Mouse (Mus musculus) 3T3-L1 (cell line): ENCODE results near the gene Gm20388.

Source experiments
- DNase-seq: peaks from one replicate; pipeline ENCODE4 v3.0.0-alpha.2; 2015; ENCODE audit warnings: low read depth, low spot score

Gm20388 gene

DNA sequence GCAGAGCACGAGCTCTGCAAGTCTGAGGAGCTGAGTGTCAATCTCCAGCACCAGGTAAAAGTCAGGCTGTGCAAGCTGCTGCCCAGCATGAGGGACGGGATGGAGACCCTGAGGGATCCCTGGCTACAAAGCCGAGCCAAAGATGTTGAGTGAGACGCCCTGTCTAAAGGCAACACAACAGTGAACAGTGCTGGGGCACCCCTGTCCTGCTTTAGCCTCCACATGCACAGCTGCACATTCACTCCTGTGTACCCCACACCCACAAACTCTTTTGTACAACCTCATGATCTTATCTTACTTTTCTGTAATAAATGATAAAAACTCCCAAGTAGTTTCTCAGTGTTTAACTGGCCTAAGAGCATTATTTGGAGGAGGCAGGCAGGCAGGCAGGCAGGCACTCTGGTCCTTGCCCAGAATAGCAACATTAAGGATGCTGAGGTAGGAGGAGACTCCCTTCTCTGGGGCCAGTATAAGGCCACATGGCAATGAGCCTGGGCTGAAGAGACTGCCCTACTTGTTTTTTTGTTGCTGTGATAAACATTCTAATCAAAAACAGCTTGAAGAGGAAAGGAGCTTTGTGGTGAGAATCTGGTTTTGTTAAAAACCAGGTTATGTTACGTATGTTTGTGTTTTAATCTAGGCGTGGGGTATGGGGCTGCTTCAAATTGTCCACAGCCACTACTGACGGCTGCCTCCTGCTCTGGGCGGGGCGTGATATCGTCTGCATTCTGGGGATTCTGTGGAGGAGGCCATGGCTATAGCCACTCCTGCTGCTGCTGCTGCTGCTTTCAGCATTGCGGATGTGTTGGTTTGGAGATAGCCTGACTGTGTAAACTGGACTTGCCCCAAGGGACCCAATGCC, 3007.1 kb downstream of the Gm20388 start:
- DNase-seq = peak; percentile 87

DNA sequence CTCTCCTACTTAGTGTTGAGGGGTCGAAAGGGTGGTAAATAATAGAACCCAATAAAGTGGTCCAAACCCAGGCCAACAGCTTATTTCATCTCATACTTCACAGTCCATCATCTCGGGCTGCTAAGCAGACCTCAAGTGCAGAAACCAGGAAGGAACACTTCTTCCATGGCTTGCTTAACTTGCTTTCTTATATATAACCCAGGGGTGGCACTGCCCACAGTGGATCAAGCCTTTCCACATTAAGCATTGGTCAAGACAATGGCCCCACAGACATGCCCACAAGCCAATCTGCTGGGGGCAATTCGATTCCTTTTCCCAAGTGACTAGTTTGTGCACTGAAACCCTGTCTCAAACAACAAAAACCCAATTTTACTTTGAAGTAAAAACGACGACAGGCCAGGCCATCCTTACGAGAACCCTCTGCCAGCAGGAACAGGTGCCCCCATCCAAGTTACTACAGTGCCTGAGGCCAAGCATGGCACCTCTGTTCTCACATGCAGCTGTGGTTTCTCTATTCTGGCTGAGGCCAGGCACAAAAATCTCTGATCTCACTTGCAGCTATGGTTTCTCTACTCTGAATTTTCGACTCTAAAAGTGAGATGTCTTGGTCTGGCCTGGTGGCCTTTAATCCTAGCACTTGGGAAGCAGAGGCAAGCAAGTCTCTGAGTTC, 3007.9 kb downstream of the Gm20388 start:
- no peak for DNase-seq

DNA sequence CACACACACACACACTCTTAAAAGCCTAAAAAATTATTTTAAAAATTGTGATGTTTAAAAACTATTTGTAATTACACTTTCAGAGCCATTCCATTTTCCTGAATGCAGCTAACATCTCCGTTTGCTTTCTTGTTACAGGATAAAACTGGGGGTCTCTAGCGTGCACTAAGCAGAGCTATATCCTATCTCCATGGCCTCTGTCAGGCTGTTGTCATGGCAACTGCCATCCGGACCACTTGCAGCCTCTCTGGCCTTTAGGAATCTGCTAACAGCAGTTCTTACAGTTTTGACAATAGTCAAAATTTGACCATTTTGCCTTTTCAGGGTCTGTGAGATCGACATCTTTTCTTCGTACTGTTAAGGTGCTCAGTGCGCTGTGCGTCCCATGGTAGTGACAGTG, 3010.2 kb downstream of the Gm20388 start:
- DNase-seq = no peak

DNA sequence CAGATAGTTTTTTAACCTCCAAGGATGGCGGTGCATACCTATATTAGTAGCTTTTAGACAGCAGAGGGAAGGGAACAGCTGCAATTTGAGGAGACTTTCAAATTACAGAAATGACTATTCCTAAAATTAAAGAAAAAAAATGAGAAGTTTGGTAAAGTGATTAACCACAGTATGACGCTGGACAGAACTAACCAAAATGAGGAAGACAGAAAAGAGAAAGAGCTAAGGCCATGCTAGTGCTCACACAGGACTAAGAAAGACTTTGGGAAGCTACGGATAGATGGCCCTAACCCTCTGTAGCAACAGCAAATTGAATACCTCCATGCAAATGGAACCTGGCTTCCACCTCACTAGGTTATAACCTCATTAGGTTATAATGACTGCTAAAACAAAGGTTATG, 3012.3 kb downstream of the Gm20388 start:
- no peak for DNase-seq

DNA sequence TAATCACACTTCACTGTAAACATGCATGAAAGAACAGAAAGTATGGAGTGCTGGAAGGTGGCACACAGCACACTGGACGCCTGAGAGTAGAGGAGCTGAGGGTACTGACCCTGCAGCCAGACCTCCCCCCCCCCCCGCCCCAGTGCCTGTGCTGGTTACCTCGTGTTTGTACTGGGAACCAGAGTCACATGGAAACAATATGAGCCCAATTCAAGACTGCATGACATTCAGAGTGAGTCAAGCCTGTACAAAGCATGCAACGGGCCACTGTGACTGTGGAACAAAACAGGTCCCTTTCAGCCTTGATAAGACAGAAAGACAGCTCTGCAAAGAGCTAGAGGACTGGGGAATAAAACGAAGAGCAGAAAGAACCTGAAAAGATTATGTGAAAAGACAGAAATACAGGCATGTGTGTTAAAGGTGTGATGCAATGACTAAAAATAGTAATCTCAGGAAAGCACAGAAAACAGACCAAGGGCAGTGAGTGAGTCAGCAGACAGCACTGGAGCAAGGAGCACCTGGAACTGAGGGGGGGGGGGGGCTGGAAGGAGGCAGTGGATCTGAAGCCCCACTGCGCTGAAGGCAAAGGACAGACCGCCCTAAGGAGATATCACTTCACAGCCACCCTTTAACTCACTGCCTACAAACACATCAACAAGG, 3012.9 kb downstream of the Gm20388 start:
- peak; percentile 65 for DNase-seq

DNA sequence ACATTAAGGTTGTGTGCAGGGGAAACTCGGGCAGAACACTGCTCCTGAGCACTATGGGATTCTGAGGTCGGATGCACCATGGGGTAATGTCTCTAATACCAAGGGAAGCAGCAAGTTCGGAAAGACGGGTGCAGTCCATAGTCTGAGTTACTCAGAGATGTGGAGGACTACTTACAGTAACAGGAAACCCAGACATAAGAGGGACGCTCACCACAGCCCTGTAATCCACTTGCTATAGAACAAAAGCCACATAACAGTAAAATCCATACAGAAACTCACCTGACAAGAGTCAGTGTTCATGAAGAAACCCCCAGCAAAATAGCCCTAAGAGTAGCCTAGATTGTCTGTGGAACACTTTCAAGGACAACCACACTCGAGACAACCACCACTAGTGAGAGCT, 3013.4 kb downstream of the Gm20388 start:
- DNase-seq = no peak

DNA sequence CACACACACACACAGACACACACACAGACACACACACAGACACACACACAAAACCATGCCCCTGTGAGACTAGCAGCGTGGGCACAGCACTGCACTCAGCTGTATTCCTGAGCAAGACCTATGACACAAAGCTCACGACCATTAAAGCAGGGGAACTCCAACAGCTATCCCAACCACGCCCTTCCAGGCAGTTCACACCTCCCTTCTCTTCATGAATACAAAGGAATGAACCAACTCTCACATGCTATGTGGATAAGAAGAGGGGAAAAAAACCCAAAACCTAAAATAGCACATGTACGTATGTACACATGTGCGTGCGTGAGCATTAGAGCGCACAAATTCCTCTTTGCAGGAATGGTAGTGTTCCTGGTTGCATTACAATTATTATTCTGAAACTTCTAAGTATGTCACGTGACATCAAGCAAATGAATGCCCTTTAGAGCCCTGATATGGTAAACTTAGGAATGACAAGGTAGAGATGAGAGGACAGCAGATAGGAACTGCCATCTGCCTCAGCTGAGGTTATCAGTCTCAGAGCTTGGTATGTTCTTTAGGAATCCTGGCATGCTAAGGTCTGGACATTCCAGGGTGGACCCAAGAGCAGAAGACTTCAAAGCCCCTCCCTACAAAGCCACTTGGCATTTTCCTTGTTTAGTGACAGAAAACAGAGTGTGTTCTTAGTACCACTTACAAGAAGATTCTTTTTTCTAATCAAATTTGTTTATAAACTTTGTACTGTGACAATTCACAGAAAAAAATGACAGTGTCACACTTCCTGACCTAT, 3015.5 kb downstream of the Gm20388 start:
- DNase-seq = no peak

DNA sequence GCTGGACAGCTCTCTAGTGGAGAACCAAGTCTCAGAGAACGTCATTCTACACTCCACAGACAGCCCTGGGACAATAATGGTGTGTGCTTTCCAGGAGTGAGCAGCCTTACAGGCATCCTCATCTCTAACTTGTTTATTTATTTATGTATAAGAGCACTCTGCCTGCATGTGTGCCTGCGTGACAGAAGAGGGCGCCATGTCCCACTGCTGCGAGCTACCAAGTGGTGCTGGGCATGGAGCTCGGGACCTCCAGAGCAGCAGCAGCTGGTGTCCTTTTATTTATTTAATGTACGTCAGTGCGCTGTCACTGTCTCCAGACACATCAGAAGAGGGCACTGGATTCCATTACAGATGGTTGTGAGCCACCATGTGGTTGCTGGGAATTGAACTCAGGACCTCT, 3016.1 kb downstream of the Gm20388 start:
- DNase-seq = no peak

DNA sequence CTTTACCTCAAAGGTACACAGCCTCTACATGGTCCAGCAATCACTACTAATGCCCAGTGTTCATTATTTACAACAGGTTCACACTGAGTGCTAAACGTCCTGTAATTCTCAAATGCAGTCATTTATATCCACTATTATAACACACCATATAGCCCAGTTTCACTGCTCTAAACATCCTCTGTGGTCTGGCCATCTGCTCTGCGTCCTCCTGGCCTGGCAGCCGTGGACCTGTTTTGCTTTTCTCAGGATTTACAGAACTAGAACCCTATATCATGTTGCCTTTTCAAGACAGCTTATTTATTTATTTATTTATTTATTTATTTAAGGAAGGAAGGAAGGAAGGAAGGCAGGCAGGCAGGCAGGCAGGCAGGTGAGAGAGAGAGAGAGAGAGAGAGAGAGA, 3017.2 kb downstream of the Gm20388 start:
- no peak for DNase-seq

DNA sequence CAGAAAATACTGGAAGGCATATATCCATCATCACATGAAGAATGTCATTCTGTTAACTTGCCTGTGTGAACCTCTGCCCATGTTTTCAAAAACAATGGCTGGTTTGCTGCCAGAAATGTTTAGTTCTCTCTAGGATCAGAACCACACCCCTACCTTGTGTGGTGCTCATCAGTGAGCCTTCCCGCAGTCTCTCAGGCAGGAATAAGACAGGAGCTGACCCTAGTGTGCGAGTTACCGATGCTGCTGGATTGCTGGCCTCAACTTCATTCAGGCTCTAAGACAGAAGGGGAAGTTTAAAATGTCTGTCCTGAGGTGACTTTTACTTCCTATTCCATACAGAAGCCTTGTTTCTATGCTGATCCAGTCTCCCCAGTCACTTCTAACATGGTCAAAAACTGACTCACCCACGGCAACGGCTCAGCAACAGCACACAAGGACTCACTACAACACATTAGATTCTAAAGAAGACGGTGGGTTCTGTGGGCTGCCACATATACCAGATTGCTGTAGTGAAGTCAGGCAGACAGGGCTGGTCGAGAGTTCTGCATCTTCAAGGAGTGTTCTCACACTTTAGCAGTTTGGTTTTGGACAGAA, 3018.1 kb downstream of the Gm20388 start:
- DNase-seq = peak; percentile 20

DNA sequence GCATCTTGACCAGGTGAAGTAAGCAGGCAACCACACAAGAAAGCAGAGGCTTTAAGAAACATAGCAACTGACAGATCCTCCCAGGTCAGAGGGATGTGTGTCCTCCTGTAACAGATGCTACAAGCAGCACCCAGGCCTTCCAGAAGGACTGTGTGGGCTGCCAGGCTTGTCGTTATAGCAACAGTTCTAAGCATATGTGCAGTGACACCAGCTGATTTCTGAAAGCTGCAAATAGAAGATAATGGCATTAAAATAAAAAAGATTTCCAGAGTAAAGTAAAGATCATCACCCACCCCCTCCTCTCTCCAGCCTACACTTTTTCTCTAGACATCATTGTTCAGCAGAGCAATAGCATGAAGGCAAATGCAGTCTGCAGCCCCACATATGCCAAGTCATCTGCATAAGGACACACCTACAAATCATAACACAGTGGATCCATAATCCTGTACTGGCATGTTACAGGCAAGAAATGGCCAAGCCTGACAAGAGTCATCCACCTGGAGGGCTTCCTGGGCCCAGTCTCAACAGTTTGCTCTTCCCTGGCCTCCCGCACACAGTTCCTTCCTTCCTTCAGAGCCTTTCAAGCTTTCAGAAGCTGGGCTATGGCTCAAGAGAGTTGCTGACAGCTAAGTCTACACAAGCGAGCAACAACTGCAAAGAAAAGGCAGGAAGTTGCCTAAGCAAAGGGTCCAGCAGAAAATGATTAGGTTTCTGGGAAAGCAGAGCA, 3021.4 kb downstream of the Gm20388 start:
- DNase-seq = no peak

DNA sequence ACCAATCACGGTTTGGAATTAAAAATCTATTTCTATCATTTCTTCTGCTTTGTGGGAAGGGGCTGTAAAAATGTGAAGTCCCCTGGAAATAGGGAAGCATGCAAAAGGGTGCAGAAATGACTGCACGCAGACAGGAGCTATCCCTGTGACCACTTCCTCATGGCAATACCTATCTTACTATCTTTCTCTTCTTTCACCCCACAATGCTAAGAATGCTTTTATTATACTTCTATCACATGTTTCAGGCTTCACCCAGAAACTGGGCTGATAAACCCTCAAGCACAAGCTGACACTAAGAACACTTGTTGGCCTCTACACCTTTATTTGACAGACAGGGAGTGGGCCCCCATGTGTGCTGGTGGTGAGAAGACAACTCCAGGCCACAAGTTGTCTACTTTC, 3021.9 kb downstream of the Gm20388 start:
- DNase-seq = no peak

DNA sequence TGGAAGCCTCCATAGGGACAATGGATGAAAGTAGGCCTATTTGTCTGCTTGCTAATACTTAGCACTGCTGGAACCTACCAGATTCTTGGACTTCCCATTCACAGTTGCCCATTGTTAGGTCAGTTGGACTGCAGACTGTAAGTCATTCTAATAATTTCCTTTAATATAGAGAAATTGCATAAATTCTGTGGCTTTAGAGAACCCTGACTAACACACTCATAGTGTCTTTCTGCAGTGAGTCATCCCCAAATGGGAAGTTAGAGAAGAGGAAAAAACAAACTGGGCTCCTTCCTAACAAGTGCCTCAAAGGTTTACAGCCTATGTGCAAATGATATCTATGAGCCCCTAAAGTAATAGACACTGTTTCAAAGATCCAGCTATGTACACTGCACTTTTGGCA, 3023.3 kb downstream of the Gm20388 start:
- DNase-seq = peak; percentile 76

DNA sequence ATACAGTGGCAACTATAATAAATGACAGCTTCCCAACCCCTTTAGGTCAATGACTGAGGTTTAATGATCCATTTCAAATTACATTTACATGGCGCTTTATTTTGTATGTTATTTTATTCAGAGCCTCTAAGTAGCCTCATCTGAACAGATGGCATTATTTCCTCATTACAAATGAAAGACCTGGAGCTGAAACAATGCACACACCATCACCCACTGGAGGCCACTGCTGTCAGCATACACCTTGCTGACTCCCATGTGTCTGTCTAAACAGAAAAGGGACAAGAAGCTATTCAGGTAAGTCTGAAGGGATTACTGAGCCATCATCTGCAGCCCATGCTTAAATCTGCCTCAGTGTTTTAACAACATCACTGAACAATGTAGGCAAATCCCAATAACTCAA, 3024.5 kb downstream of the Gm20388 start:
- no peak for DNase-seq

DNA sequence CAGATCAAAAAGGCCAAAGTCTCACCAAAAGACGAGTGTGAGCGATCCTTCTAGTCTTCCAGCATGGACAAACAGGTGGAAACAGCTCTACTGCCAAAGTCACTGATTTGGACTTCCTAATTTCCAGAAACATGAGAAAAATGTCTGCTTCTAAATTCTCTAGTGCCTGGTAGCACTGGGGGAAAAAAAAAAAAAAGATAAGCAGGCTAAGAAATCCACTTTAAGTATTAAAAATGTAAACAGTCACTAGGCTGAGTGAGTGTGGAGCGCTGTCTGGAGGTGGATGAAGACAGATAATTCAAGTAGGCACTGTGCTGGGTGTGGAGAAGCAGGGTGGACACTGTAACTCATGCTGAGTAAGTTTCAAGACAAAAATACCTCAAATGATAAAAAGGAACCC, 3025.3 kb downstream of the Gm20388 start:
- no peak for DNase-seq

DNA sequence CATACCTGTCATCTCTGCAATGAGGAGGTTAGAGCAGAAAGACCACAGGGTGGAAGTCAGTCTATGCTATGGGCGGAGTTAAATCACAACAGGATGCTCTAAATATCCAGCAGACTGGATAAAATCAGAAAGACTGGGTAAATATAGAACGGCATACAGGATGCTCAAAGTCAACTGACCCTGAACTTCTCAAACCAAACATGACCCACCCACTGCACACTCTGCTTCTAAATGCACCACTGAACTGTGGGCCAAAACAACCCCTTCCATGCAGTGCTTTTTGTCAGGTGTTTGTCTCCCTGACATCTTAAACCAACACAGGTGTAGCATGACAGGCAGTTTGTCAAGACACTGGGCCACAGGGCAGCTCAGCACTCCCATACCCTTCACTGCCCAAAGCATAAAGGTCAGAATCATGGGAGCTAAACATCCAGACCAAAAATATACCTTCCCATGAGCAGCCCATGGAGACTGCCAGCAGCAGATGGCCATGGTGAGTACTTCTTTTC, 3027.0 kb downstream of the Gm20388 start:
- no peak for DNase-seq

DNA sequence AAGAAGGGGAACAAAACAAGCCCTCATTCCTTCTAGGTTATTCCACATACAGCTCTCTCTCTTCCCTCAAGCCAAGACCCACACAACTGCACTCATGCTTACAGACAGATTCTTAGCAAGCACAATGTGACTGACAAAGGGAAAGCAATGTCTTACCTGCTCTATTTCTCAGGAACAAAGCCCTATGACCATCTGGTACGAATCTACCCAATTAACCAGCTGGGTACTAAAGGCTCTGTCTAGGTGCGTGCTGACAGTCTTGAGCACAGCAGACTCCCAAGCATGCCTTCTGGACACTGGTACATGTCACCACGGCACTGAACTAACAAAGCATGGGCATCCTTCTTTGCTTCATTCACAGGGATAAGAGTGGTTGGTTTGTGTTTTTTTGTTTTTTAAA, 3027.5 kb downstream of the Gm20388 start:
- DNase-seq = no peak

DNA sequence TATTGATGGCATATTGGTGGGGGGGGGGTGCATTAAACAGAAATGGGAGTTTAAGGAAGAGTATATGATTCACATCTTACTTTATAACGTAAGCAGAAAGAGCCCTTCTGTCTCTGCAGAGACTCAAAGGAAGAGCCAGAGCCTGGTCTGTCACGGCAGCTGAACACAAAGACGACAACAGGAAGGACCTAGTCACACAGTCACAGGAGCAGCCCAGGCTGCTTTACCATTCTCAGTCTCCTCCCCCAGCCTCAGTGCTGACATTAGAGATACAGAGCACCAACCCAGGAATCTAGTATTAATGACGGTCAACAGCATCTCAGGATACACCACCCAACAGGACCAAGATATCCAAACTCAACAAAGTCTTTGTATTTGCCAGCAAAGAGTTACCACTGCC, 3027.9 kb downstream of the Gm20388 start:
- no peak for DNase-seq

DNA sequence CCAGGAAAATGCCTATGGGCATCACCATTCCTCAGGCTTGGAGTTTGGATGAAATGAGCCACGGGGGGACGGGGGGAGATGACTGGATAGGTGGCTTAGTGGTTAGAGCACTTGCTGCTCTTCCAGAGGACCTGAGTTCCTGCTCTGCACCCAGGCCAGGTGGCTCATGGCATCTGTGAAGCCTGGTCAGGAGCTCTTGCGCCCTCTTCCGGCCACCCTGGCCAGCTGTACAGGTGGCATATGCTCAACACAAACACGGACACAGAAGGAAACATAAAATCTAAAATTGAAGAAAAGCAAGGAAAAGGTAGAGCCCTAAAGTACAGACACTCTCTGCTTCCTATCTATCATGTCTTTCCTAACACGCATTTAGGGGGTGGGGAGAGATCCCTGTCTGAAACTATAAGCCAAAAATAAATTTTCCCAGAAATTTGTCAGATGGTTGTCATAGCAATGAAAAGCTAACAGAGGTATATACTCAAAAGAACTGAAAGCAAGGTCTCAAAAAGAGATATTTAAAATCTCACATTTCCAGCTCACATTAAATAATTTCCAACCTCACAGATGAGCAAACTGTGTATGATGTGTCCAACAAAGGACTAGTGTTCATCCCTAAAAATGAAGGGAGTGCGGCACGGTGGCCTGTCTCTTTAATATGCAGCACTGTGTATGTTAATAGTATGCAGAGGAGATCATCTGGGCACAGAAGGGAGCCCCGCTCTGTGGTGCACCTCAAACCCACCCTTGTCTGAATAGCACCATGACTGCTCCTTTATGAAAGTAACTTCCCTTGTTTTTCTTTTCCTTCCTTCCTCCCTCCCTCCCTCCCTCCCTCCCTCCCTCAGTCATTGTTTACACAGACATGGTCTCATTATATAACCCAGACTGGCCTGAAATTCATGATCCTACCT, 3032.4 kb downstream of the Gm20388 start:
- DNase-seq = no peak

DNA sequence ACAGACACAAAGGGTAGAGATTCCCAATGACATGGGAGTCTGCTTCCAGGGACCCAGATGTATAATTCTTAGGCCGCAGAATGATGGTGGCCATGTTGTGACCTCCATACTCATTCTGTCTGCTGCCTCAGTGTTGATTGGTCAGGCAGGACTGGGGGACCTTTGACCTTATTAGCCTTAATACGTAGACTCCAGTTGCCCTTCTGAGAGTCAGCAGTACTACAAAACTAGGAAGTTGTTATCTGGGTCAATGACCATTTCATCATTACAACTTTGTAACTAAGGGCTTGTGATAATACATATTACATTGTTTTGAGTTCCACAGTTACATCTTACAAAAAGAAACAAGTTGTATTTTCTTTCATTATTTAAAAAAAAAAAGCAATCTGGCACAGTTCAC, 3035.1 kb downstream of the Gm20388 start:
- DNase-seq = no peak
